Mouse (Mus musculus): ENCODE data around the gene Rspo3. TPM values are rescaled to one million over a fixed set of nuclear protein-coding genes. Genes with fewer than 3 reads are reported as not detected.
A peak's percentile ranks its signal among the peaks of the same experiment; 100 is the strongest.

Rspo3 gene
- polyA plus RNA-seq (2015; fragmentation: Nextera tagmentation; extraction: Ambion mirVana): 8.9 and 9.1 TPM in 2 replicates

DNA sequence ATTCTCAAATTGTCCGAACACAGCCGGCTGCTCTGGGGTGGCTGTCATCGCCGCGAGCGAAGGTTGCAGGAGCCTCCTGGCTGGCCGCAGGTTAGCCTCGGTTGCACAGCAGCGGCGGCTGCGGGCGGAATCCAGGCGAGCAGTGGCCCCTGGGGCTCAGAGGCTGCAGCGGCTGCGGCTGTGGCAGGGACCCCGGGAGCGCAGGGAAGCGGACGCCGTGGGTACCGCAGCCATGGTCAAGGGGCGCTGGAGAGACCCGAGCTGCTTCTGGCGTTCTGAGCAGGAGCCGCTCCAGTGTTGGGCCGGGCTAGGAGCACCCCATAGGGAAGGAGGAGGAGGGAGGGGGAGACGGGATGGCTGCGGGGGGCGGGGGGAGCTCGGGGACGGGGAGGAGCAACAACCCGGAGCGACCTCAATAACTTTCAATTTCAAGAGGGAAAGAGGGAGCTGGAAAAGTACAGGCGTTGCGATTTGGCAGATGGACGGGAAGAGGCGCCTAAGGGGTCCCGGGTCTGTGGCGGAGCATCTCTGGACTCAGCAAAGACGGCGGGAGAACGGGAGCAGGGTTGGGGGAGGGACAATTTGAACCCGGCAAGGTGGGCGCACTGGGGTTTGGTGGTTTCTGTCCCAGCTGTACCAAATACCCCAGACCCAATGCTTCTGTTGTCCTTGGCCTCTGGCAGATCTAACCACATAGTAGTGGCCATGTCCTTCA is at the start of gene Rspo3:
TSS of gene Rspo3 (minus strand) at position 322 of the 715 bp plus-strand sequence.
- Histone ChIP-seq H3K27ac (no peak within 1 kb of the TSS), H3K36me3 (no peaks in the 10 kb centered on the region), H3K27me3 (peaks cover 32% of the 10 kb centered on the region), H3K4me2 (peak within 1 kb of the TSS; percentile 96), H3K9me3 (replicated peaks) (no peaks in the 10 kb centered on the region), H3K4me1 (peaks cover 28% of the 10 kb centered on the region), H3K4me3 (replicated peaks) (peak within 1 kb of the TSS; percentile 70), H3K9ac (peak within 1 kb of the TSS; percentile 56)
- peak; percentile 87 for ATAC-seq (replicated peaks; ENCODE audit: low FRiP score)
- 1% methylated on average over 43 of the region's 44 CpGs for WGBS

DNA sequence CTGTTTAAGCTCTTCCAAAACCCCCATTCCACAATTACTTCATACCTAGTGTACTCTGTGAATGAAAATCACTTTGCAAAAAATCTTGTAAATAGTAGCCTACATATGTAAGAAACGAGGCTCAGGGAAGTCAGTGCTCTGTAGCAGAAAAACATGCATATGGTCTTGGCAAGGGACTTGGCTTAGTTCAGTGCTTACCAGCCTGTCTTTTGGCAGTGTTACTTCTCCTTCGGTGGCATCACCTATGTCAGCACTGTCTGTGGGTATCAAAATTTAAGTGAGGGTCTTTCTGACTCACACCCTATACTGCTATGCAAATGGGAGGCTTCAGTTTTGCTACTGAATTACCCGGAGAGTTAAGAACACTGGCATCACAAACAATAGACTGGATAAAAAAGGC is 46.3 kb upstream of the Rspo3 start:
- no peak for ATAC-seq (replicated peaks; ENCODE audit: low FRiP score)
- H3K27me3 ChIP-seq: no peaks in the 10 kb centered on the region
- WGBS: 79% methylated on average over 3 of the region's 3 CpGs

DNA sequence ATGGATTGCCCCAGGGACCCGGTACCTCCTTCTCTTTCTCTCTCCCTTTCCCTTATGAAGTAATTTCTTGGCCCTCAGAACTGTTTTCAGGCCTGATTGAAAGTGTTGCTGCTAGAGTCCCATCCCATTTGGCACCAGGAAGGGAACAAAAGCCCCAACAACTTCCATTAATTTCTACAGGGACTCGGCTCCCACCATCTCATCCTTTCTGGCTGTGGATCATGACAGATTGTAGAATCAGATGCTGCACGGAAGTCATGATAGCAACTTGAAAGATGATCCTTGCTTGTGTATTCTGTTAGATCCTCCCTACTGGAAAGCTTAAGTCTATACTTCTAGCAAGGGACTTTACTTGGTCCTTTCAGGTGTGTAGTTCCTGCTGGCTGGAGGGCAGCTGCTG is 45.8 kb upstream of the Rspo3 start:
- no peaks in the 10 kb centered on the region for H3K9me3 ChIP-seq (replicated peaks)
- no peak overlapping the region for H3K27ac ChIP-seq

More for the DNA sequence above, 46.3 kb upstream of the Rspo3 start:
- no peak overlapping the region for H3K27ac ChIP-seq
- H3K4me1 ChIP-seq: no peaks in the 10 kb centered on the region
- H3K36me3 ChIP-seq: no peaks in the 10 kb centered on the region
- H3K4me3 ChIP-seq (replicated peaks): no peak overlapping the region
- no peaks in the 10 kb centered on the region for H3K9me3 ChIP-seq (replicated peaks)
- no peak overlapping the region for H3K9ac ChIP-seq
- no peak overlapping the region for H3K4me2 ChIP-seq

DNA sequence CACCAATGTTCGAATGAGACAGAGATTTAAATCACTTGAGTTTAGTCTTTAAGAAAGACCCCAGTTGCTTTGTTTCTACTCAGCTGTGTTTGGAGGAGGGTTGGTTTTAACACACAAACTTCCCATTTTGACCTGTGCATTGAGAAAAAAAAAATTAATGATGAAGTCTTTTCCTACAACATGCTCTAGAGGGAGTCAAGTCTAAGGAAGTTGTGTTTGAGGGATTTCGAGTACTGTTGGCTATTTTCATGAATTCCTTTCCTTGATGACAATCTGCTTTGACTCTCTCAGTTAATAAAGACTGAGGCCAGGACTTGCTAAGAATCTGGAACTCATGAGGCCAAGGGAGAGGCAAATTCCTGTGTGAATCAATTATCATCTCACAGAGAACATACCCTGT is 20.3 kb upstream of the Rspo3 start:
- H3K9me3 ChIP-seq (replicated peaks): no peaks in the 10 kb centered on the region
- no peaks in the 10 kb centered on the region for H3K36me3 ChIP-seq
- H3K27ac ChIP-seq: no peak overlapping the region
- no peak overlapping the region for H3K4me3 ChIP-seq (replicated peaks)
- WGBS: 38% methylated on average over 2 of the region's 2 CpGs
- no peak overlapping the region for H3K4me2 ChIP-seq
- H3K27me3 ChIP-seq: no peaks in the 10 kb centered on the region
- 0 out of 2 replicates have a peak, but pooled peaks cover 4% of the 10 kb centered on the region for H3K4me1 ChIP-seq
- no peak for ATAC-seq (replicated peaks; ENCODE audit: low FRiP score)
- no peak overlapping the region for H3K9ac ChIP-seq

More for the DNA sequence above, 45.8 kb upstream of the Rspo3 start:
- Histone ChIP-seq H3K4me3 (replicated peaks) (no peak overlapping the region), H3K36me3 (no peaks in the 10 kb centered on the region), H3K4me1 (no peaks in the 10 kb centered on the region), H3K9ac (no peak overlapping the region), H3K27me3 (no peaks in the 10 kb centered on the region), H3K4me2 (no peak overlapping the region)
- no peak for ATAC-seq (replicated peaks; ENCODE audit: low FRiP score)
- WGBS: 63% methylated on average over 3 of the region's 3 CpGs

DNA sequence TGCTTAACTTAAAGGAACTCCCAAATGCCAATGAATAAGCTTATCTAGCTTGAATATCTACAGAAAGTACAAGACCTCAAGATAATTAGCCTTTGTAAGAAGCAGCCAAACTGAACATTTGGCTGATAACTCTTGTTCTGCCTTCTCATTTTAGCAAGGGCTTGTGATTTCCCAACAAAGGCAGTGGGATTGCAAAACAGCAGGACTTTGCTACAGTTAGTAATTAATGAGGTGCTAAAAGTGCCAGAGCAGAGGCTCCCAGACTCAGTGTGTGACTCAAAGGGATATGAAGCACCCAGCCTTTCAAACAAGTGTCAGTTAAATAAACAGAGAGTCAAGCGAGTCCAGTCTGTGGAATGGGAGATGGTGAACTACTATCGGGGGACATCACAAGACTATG is 18.7 kb upstream of the Rspo3 start:
- Histone ChIP-seq H3K9me3 (replicated peaks) (no peaks in the 10 kb centered on the region), H3K4me2 (no peak overlapping the region), H3K36me3 (no peaks in the 10 kb centered on the region), H3K27ac (no peak overlapping the region), H3K4me3 (replicated peaks) (no peak overlapping the region), H3K27me3 (no peaks in the 10 kb centered on the region), H3K9ac (no peak overlapping the region), H3K4me1 (0 out of 2 replicates have a peak, but pooled peaks cover 4% of the 10 kb centered on the region)
- peak; percentile 66 for ATAC-seq (replicated peaks; ENCODE audit: low FRiP score)
- 13% methylated on average over 2 of the region's 2 CpGs for WGBS

DNA sequence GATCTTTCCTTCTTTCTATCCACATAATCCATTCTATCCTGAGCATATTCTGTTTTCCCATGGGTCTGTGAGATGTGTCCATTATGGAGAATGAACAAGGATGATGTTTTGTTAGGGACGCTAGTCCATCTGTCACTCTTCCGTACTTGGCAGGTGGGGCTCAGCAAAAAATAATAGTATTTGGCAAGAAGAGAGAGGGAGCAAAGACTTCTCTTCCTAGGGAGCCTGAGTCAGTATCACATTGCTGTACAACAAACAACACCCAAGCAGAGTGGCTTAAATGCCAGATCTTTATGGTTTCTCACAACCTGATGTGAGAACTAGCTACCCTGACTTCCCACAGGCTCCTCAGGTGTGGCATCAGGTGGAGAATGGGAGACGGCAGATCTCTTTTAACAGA is 7.3 kb upstream of the Rspo3 start:
- H3K9me3 ChIP-seq (replicated peaks): no peaks in the 10 kb centered on the region
- H3K27me3 ChIP-seq: no peaks in the 10 kb centered on the region; the same call in 1 of the 2 replicates
- H3K27ac ChIP-seq: no peak overlapping the region
- no peak overlapping the region for H3K9ac ChIP-seq
- no peak overlapping the region for H3K4me3 ChIP-seq (replicated peaks)
- ATAC-seq (replicated peaks; ENCODE audit: low FRiP score): no peak
- no peaks in the 10 kb centered on the region for H3K4me1 ChIP-seq
- H3K36me3 ChIP-seq: no peaks in the 10 kb centered on the region
- H3K4me2 ChIP-seq: no peak overlapping the region
- whole genome bisulfite sequencing: 93% methylated on average over 3 of the region's 3 CpGs

DNA sequence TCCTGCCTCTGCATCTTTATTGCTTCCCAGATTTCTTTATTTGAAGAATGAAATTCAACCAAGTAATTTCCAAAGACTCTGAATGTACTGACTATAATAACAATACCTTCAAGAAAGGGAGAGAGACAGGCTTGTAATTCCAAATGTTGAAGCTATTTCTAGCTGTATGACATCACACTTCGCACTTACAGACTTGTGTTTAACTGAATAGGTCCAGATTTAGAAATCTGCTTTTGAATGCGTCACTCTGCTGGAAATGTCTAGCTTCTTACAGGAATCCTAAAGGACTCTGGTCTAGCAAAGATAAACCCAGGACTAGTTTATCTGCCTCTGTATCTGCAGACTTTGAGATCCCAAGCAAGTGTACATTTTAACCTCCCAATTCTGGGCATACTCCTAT is 3.8 kb upstream of the Rspo3 start:
- ATAC-seq (replicated peaks; ENCODE audit: low FRiP score): no peak
- peaks cover 12% of the 10 kb centered on the region for H3K4me1 ChIP-seq

DNA sequence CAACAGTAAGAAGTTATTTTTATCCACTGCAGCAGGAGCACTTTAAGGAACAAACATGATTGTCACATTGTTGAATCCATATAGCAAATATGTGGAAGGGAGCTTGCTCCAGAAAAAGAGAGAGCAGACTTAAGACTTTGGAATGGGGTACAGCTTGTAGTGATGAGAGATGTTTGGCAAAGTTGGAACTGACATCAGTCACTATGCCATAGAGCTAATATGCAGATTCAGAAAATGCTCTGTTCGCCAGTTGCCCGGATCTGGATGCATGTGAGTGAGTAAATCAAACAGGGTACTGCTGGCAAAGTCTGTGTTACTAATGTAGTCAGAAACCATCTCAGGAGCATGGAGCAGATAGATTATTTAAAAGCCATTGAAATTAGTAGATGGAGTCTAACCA is 3.1 kb upstream of the Rspo3 start:
- Histone ChIP-seq H3K9me3 (replicated peaks) (no peaks in the 10 kb centered on the region), H3K4me2 (no peak overlapping the region), H3K27me3 (peaks cover 24% of the 10 kb centered on the region), H3K4me1 (peaks cover 19% of the 10 kb centered on the region), H3K27ac (no peak overlapping the region), H3K36me3 (no peaks in the 10 kb centered on the region), H3K4me3 (replicated peaks) (no peak overlapping the region), H3K9ac (no peak overlapping the region)
- 80% methylated on average over 2 of the region's 2 CpGs for WGBS
- ATAC-seq (replicated peaks; ENCODE audit: low FRiP score): no peak

More for the DNA sequence above, 3.8 kb upstream of the Rspo3 start:
- peaks cover 17% of the 10 kb centered on the region for H3K27me3 ChIP-seq
- H3K4me2 ChIP-seq: no peak overlapping the region
- no peak overlapping the region for H3K9ac ChIP-seq
- 86% methylated on average over 2 of the region's 2 CpGs for WGBS
- H3K27ac ChIP-seq: no peak overlapping the region
- H3K36me3 ChIP-seq: no peaks in the 10 kb centered on the region
- H3K9me3 ChIP-seq (replicated peaks): no peaks in the 10 kb centered on the region
- no peak overlapping the region for H3K4me3 ChIP-seq (replicated peaks)

DNA sequence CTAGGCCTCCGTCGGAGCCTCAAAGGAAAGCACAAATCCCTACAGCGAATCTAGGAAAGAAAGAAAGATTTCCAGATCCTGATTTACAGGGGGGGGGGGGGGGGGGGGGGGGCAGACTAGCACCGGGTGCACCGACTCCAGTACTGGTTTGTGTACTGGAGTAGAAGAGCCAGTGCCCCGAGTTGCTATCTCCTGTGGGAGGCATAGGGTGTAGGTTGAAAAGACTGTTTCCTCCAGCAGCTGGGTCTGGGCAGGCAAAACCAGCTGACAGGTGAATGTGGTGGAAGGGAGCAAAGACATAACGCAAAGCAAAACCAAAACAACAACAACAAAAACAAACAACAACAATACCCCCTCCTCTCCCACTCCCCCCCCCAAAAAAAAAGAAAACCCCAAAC is 838 bp downstream of the Rspo3 start:
- Histone ChIP-seq H3K9ac (0 out of 2 replicates have a peak overlapping the region, but pooled peaks have one; percentile 12), H3K27ac (no peak overlapping the region), H3K9me3 (replicated peaks) (no peaks in the 10 kb centered on the region), H3K4me2 (peak overlapping the region; percentile 96), H3K27me3 (peaks cover 32% of the 10 kb centered on the region), H3K4me3 (replicated peaks) (peak overlapping the region; percentile 70), H3K36me3 (no peaks in the 10 kb centered on the region), H3K4me1 (peaks cover 28% of the 10 kb centered on the region)
- ATAC-seq (replicated peaks; ENCODE audit: low FRiP score): no peak
- WGBS: under 1% methylated on average over 7 of the region's 7 CpGs

DNA sequence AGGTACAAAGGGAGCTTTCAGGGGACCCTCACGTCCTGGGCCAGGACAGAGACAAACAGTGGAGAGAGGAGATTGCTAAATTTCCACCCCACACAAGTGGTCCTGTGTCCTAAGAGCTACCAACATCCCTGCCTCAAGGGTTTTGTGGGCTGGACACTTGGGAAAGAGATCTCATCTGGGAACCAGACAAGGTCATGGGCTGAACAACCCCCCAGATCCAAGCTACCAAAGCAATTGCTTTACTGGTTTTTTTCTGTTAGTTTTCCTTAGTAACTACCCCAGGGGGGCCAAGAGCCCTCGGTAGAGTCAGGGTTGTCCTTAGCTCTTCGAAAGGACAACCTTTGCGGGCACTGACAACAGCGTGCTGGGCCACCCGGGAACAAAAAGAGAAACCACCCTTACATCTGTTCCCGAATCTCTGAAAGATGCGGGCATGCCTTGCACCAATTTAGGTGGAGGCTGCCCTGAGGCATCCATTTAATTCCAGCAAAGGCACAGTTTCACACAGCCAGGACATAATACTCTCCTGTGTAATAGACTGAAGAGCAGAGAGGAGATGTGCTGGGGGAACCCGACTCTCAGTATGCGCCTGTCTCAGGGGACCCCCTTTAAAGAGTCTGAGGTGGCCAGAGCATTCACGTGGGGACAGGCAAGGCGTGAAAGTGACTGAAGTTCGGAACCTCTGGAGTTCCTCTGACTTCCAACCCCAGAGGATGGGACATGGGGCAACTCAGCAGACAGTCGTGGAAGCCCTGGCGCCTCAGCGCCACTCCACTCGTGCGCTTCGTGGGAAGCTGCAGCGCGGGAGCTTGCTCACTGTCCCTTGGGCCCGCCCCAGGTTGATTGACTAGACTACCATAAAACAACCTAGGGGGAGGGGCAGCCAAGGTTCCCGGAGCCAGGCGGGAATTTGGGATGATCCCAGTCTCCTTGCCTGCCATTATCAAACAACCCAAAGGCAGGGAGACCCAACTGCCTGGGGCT is 1.5 kb downstream of the Rspo3 start:
- Histone ChIP-seq H3K27me3 (peaks cover 32% of the 10 kb centered on the region), H3K4me2 (peak overlapping the region; percentile 96), H3K27ac (0 out of 2 replicates have a peak overlapping the region, but pooled peaks have one; percentile 32), H3K4me1 (peaks cover 28% of the 10 kb centered on the region), H3K9ac (peak overlapping the region; percentile 39), H3K9me3 (replicated peaks) (no peaks in the 10 kb centered on the region), H3K4me3 (replicated peaks) (peak overlapping the region; percentile 70), H3K36me3 (no peaks in the 10 kb centered on the region)
- WGBS: 1% methylated on average over 24 of the region's 24 CpGs
- ATAC-seq (replicated peaks; ENCODE audit: low FRiP score): peak; percentile 46

DNA sequence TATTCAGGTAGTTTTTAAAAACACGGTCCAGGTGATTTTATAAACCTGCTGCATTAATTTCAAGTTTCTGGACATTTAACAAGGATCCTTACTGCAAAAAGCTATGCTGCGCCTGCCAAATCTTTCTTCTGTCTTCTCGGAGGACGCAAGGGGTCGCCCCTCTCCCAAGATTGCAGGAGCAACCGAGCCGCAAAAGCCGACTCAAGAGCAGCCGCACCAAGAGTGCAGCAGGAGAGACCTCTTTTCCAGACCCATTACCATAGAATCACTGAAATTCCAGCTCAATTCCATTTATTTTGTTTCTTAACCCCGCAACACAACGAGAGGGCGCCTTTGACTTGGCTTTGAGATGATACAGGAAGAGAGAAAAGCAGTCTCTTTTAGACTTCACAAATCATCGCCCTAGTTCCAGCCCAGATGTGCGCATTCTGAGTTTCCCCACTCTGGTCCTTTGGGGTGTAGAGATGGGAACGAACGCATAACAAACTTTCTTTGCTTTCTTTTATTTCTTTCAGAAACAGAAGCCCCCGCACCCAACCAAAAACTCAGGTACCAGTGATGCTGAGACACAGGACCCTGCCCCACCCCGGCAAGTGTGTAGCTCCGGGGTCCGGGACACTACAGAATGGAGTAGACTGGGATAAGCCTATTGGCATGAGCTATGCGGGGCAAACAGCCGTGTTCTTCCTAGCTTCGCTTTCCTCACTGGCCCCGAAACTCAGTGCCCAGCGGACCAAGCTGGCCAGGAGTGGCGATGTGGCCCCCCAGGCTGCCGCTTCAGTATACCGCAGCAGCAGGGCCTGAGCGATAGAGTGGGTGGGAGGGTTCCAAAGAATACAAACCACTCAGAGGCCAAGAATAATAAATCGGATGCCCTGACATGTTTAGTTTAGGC is 2.6 kb downstream of the Rspo3 start:
- H3K4me2 ChIP-seq: peak overlapping the region; percentile 96
- no peaks in the 10 kb centered on the region for H3K36me3 ChIP-seq
- peaks cover 32% of the 10 kb centered on the region for H3K27me3 ChIP-seq
- ATAC-seq (replicated peaks; ENCODE audit: low FRiP score): peak; percentile 65
- no peaks in the 10 kb centered on the region for H3K9me3 ChIP-seq (replicated peaks)
- WGBS: under 1% methylated on average over 30 of the region's 30 CpGs
- peak overlapping the region; percentile 39 for H3K9ac ChIP-seq
- H3K4me1 ChIP-seq: peaks cover 28% of the 10 kb centered on the region
- H3K4me3 ChIP-seq (replicated peaks): peak overlapping the region; percentile 70
- 0 out of 2 replicates have a peak overlapping the region, but pooled peaks have one; percentile 32 for H3K27ac ChIP-seq

Data from kidney, embryonic 15.5 days (tissue).